Mouse (Mus musculus) layer of hippocampus, postnatal 25 days (tissue): ENCODE measurements at regions not wholly inside any gene's neighbourhood (a gene's known extent, or its start where the extent isn't known, plus 50 kb on each side); places are given as distances from the start of the nearest gene placed in this dataset.
A peak's percentile ranks its signal among the peaks of the same experiment; 100 is the strongest.

Source experiments
- DNase-seq, 2 experiments: peaks; one replicate each; pipeline ENCODE4 v3.0.0; 2022; ENCODE audit warnings: mixed read lengths in 2 of 2, low spot score in 1 of 2; ENCODE audit errors: extremely low spot score in 1 of 2

DNA sequence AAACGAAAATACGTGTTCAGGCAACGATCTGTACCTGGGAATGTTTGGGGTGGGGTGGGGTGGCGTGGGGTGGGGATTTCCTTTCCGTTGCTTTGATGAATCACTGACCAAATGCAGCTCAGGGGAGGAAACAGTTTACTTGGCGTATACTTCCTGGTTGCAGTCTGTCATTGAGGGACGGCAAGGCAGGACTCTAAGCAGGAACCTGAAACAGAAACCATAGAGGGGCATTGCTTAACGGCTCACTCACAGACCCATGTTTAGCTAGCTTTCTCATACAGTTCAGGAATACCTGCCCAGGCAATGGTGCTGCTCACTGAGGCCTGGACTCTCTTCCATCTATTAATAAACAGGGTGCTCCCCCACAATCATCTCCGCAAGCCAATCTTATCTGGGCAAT lies 55.1 kb upstream of the Smox start:
- DNase-seq = no peak

GRCm38 (mm10) chr2:131430474-131430873 lies 60.8 kb upstream of the Smox start:
- no peak for DNase-seq

DNA sequence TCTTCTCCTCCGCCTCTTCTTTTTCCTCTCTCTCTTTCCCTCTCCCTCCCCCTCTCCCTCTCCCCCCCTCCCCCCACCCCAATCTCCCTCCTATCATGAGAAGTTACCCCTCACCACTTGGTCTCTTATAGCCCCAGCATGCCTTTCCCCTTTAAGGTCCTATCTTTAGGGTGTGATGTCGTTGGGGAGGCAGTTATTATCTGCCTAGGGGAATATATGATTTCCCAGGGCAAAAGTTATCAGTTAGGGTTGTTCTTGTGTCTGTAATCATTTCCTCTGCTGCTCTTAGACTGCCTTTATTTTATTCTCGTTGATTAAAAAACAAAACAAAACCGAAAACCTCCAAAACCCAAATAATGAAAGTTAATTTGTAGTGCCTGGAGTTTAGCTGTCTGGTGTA lies 63.2 kb upstream of the Smox start:
- no peak for DNase-seq

GRCm38 (mm10) chr2:131426941-131427340 lies 64.4 kb upstream of the Smox start:
- no peak for DNase-seq

DNA sequence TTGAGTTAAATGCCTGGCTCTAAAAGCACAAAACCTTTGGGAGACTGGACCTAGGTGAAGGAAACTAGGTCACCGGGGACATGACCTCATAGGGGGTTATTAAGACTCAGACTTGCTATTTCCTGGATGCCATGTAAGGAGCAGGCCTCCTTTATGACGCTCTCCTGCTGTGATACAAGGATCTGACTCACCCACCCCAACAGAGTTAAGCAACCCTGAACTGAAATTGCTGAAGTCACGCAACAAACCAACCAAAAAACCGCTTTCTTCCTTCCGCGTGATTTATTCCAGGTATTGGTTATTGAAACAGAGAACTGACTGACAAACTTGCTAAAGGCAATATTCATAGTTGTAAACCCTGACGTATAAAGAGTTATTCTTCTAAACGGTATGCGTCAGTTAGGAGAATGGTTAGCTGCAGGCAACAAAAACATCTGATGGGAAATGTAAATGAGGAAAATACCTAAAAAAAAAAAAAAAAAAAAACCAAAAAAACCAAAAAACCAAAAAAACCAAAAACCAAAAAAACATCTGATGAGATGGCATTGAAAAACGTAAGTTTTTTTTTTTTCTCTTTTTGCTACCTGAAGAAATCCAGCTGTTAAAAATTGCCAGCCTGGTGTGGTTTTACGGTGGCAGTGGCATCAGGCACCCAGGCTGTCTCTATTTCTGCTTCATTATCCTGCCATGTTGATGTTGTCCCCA lies 67.5 kb upstream of the Smox start:
- DNase-seq = no peak

DNA sequence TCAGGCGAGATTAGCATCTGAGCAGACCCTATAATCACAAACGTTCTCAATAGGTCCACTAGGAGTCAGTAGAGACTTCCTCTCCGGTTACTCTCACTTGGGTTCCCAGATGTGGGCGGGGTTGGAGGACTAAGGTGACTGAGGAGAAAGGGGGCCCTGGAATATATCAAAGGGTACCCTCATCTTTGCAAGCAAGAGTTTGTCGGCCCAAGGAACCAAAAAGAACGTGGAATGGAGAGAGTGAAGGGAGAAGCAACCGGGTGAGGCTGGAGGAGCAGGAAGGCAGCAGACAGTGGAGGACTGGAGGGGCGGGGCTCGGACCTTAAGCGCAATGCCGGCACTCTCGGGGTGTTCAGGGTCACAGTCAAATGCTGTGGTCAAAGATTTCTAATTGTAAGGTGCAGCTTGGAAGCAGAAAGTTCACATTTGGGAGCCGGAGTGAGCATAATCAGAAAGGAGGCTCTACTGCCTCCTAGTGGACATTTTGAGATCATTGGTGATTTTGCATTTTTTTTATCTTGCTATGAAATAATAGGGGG lies 68.3 kb upstream of the Smox start:
- DNase-seq = peak; percentile 43 to 52

- DNase-seq = no peak
These were observed 65.4 kb upstream of the Rnf24 start for GRCm38 (mm10) chr2:131418130-131418529.

- DNase-seq = no peak
These were observed 64.8 kb upstream of the Rnf24 start for GRCm38 (mm10) chr2:131417472-131417871.

GRCm38 (mm10) chr2:131416482-131416881 lies 63.8 kb upstream of the Rnf24 start:
- peak; percentile 35 to 66 for DNase-seq

- no peak for DNase-seq
These were observed 58.3 kb upstream of the Rnf24 start for GRCm38 (mm10) chr2:131410906-131411520.

DNA sequence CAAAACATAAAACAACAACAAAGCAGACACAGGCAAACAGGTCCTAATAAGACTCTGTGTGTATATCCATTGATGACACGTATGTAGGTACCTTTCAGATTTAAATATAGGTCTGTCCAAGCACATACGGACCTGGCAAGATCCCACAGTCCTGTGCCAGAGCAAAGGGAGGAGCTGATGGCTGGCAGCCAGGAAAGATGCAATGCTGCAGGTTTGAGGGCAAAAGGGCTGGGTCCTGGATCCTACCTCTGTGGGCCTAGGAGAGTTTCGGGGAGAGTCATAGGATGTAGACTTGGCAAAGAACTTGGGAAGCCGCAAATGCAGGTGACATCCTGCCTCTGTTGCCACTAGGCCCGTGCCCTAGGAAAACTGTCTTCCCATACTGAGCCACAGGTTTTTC lies 54.6 kb upstream of the Rnf24 start:
- DNase-seq = no peak

DNA sequence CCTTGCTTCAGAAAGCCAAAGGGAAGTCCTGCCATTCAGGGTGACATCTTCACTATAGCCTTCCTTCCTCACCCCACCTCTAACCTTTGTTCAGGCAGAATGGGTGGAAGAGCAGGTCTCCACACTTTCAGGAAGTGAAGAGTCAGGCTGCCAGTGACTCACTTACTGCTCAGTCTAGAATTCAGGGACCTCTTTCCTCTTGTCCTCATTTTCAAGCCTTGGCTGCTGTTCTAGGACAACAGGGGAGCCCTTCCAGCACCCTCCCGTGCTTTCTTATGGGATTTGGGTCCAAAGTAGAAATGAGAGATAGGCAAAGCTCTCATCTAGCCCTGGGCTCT lies 51.5 kb upstream of the Rnf24 start:
- DNase-seq = no peak

GRCm38 (mm10) chr2:131403543-131404217 lies 51.0 kb upstream of the Rnf24 start:
- DNase-seq = no peak
